In the genomic region with DNA sequence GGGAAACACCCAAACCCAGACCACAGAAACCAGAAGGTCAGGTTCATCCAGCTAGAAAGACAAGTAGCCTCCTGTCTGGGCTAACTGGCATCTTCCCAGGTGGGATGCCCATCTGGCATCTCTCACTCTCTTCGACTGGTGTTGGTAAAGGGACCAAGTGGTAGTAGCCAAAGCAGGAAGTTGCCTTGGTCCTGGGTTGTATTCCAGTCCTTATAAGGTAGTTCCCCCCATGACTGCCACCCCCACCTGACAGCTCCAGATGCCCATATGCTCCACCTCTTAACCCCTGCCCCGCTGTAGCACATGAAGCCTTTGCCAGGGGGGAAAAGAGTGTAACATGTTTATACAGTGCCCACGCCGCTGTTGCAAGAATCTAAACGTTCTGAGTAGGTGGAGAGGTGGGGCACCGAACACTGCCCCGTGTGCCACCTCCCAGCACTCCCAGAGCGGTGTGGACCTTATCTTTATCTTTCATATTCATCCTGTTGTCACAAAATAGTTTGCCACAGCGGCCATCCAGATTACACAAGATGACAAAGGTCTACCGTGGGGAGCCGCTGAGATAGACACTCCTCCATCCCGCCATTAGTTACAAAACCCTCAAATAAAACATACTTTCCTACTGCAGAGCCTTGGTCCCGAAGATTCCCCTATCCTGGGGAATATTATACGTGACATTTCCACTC, we compare ENCODE assay signal across 8 mouse cellular contexts. TPM values are rescaled to one million over a fixed set of nuclear protein-coding genes. Genes with fewer than 3 reads are reported as not detected.
DNase-seq lines count a peak whose midpoint lies in the region; ATAC-seq and TF ChIP-seq lines count a peak whose summit lies in the region.

No protein-coding gene starts in this region.

- peaks cover 39% of the 10 kb centered on the region for H3K36me3 ChIP-seq in embryonic facial prominence, embryonic 10.5 days (replicated peaks)
- H3K36me3 ChIP-seq in heart, embryonic 16.5 days (ENCODE audit: control insufficient read depth, insufficient read depth), result peaks cover 23% of the 10 kb centered on the region
- H3K36me3 ChIP-seq in liver, embryonic 14.5 days (replicated peaks; ENCODE audit: control insufficient read depth, insufficient read depth, low read depth), result peaks cover 3% of the 10 kb centered on the region; the same call in 1 of the 2 replicates
- H3K36me3 ChIP-seq in neural tube, embryonic 13.5 days, result peaks cover 36% of the 10 kb centered on the region

- no peaks in the 10 kb centered on the region for H3K9me3 ChIP-seq in embryonic facial prominence, embryonic 10.5 days
- no peaks in the 10 kb centered on the region for H3K9me3 ChIP-seq in heart, embryonic 16.5 days (replicated peaks; ENCODE audit: control insufficient read depth, low read length)
- no peaks in the 10 kb centered on the region for H3K9me3 ChIP-seq in liver, embryonic 14.5 days (ENCODE audit: control insufficient read depth, low read length)
- no peaks in the 10 kb centered on the region for H3K9me3 ChIP-seq in neural tube, embryonic 13.5 days

- no peak for TF ChIP-seq EP300 in liver, embryonic 14.5 days (IDR thresholded peaks at IDR 0.05; ENCODE audit: low read depth)

- 41% methylated on average over 14 of the region's 14 CpGs for WGBS in embryonic facial prominence, embryonic 10.5 days
- WGBS in heart, embryonic 16.5 days, result 7% methylated on average over 14 of the region's 14 CpGs
- 6% methylated on average over 14 of the region's 14 CpGs for WGBS in liver, embryonic 14.5 days (ENCODE audit: insufficient replicate concordance)
- WGBS in neural tube, embryonic 13.5 days, result 34% methylated on average over 14 of the region's 14 CpGs

- peak overlapping the region; percentile 96 for H3K27ac ChIP-seq in embryonic facial prominence, embryonic 10.5 days (replicated peaks)
- H3K27ac ChIP-seq in heart, embryonic 16.5 days (ENCODE audit: low read length), result peak overlapping the region; percentile 90
- no peak overlapping the region for H3K27ac ChIP-seq in liver, embryonic 14.5 days
- H3K27ac ChIP-seq in neural tube, embryonic 13.5 days (replicated peaks), result peak overlapping the region; percentile 79

- ATAC-seq in heart, embryonic 16.5 days (replicated peaks; ENCODE audit: extremely low read depth, insufficient read depth, low FRiP score), result 0 out of 2 replicates have a peak, but pooled peaks have one; percentile 23
- no peak for ATAC-seq in liver, embryonic 14.5 days (ENCODE audit: insufficient read depth)
- ATAC-seq in neural tube, embryonic 13.5 days (ENCODE audit: low read depth), result no peak

- no peaks in the 10 kb centered on the region for H3K27me3 ChIP-seq in embryonic facial prominence, embryonic 10.5 days (replicated peaks; ENCODE audit: low read depth, poor library complexity, severe bottlenecking)
- no peaks in the 10 kb centered on the region for H3K27me3 ChIP-seq in heart, embryonic 16.5 days (ENCODE audit: control insufficient read depth, insufficient read depth, low read length)
- H3K27me3 ChIP-seq in liver, embryonic 14.5 days (ENCODE audit: control insufficient read depth, insufficient read depth, low read length), result no peaks in the 10 kb centered on the region
- H3K27me3 ChIP-seq in neural tube, embryonic 13.5 days, result no peaks in the 10 kb centered on the region

- H3K9ac ChIP-seq in heart, embryonic 16.5 days (ENCODE audit: low read length), result peak overlapping the region; percentile 82
- peak overlapping the region; percentile 74 for H3K9ac ChIP-seq in liver, embryonic 14.5 days (replicated peaks)
- H3K9ac ChIP-seq in neural tube, embryonic 13.5 days, result peak overlapping the region; percentile 96

- TF ChIP-seq CTCF in liver, embryonic 14.5 days (IDR thresholded peaks at IDR 0.05; ENCODE audit: low read depth), result no peak

- DNase-seq in urinary bladder, adult 18-20 months (ENCODE audit: low spot score in 2 of 2), result peak; percentile 41 to 56
- DNase-seq in urinary bladder, postnatal 10 days (ENCODE audit: low spot score), result no peak
- DNase-seq in embryonic facial prominence, embryonic 10.5 days (ENCODE audit: low spot score), result no peak
- peak in 1 of 3 experiments; percentile 52 for DNase-seq in liver, embryonic 14.5 days (ENCODE audit: low read depth in 3 of 3, low spot score in 3 of 3)
- no peak for DNase-seq in testis, postnatal 10 days (ENCODE audit: low spot score)
- no peak for DNase-seq in right cerebral cortex, postnatal 4 days

- peak overlapping the region; percentile 83 for H3K4me2 ChIP-seq in heart, embryonic 16.5 days (ENCODE audit: low read depth, low read length)
- H3K4me2 ChIP-seq in liver, embryonic 14.5 days (ENCODE audit: low read depth), result peak overlapping the region; percentile 98
- H3K4me2 ChIP-seq in neural tube, embryonic 13.5 days, result peak overlapping the region; percentile 84

- H3K4me3 ChIP-seq in embryonic facial prominence, embryonic 10.5 days, result peak overlapping the region; percentile 97
- peak overlapping the region; percentile 69 for H3K4me3 ChIP-seq in heart, embryonic 16.5 days (ENCODE audit: low read length)
- H3K4me3 ChIP-seq in liver, embryonic 14.5 days (ENCODE audit: insufficient read depth in 1 of 2, low read depth in 2 of 2, low read length in 2 of 2), result peak overlapping the region; percentile 77 to 86
- peak overlapping the region; percentile 97 for H3K4me3 ChIP-seq in neural tube, embryonic 13.5 days

- peaks cover 41% of the 10 kb centered on the region for H3K4me1 ChIP-seq in embryonic facial prominence, embryonic 10.5 days
- peaks cover 34% of the 10 kb centered on the region for H3K4me1 ChIP-seq in heart, embryonic 16.5 days (ENCODE audit: control insufficient read depth, insufficient read depth, low read length)
- peaks cover 15 to 16% of the 10 kb centered on the region in 2 experiments for H3K4me1 ChIP-seq in liver, embryonic 14.5 days (replicated peaks; ENCODE audit: control insufficient read depth in 2 of 2, insufficient read depth in 2 of 2, low read length in 1 of 2)
- peaks cover 40% of the 10 kb centered on the region for H3K4me1 ChIP-seq in neural tube, embryonic 13.5 days (replicated peaks)

RNA-seq across cellular contexts. Expression of gene Sun2, which starts 1.0 kb away (rescaled TPM):
- 2.4 and 3.4 TPM in 2 replicates for polyA plus RNA-seq in embryonic facial prominence, embryonic 10.5 days (2016; fragmentation: Nextera tagmentation; extraction: Ambion mirVana)
- 6.2 and 7.9 TPM in 2 replicates for polyA plus RNA-seq in heart, embryonic 16.5 days (2015; fragmentation: Nextera tagmentation; extraction: Ambion mirVana)
- 6.2 and 7.0 TPM in 2 replicates for polyA plus RNA-seq in liver, embryonic 14.5 days (2012; rRNA removed)
- 1.6 TPM in 2 replicates for polyA plus RNA-seq in liver, embryonic 14.5 days (2014; fragmentation: Nextera tagmentation; extraction: Ambion mirVana)
- polyA plus RNA-seq in neural tube, embryonic 13.5 days (2015; fragmentation: Nextera tagmentation; extraction: Ambion mirVana), result 6.9 and 11.1 TPM in 2 replicates

RNA-seq across cellular contexts. Expression of gene Dnal4, which starts 36.3 kb away (rescaled TPM):
- 66.3 and 68.6 TPM in 2 replicates for polyA plus RNA-seq in embryonic facial prominence, embryonic 10.5 days (2016; fragmentation: Nextera tagmentation; extraction: Ambion mirVana)
- 43.5 and 45.3 TPM in 2 replicates for polyA plus RNA-seq in heart, embryonic 16.5 days (2015; fragmentation: Nextera tagmentation; extraction: Ambion mirVana)
- polyA plus RNA-seq in liver, embryonic 14.5 days (2012; rRNA removed), result 5.5 TPM in 2 replicates
- polyA plus RNA-seq in liver, embryonic 14.5 days (2014; fragmentation: Nextera tagmentation; extraction: Ambion mirVana), result 6.3 and 6.8 TPM in 2 replicates
- 69.7 and 72.1 TPM in 2 replicates for polyA plus RNA-seq in neural tube, embryonic 13.5 days (2015; fragmentation: Nextera tagmentation; extraction: Ambion mirVana)

RNA-seq across cellular contexts. Expression of gene Gtpbp1, which starts 50.7 kb away (rescaled TPM):
- 47.7 and 51.6 TPM in 2 replicates for polyA plus RNA-seq in embryonic facial prominence, embryonic 10.5 days (2016; fragmentation: Nextera tagmentation; extraction: Ambion mirVana)
- 29.4 and 30.3 TPM in 2 replicates for polyA plus RNA-seq in heart, embryonic 16.5 days (2015; fragmentation: Nextera tagmentation; extraction: Ambion mirVana)
- 23.5 and 23.7 TPM in 2 replicates for polyA plus RNA-seq in liver, embryonic 14.5 days (2012; rRNA removed)
- 22.6 and 28.2 TPM in 2 replicates for polyA plus RNA-seq in liver, embryonic 14.5 days (2014; fragmentation: Nextera tagmentation; extraction: Ambion mirVana)
- 38.1 and 40.9 TPM in 2 replicates for polyA plus RNA-seq in neural tube, embryonic 13.5 days (2015; fragmentation: Nextera tagmentation; extraction: Ambion mirVana)

RNA-seq across cellular contexts. Expression of gene Josd1, which starts 53.6 kb away (rescaled TPM):
- 22.9 and 23.9 TPM in 2 replicates for polyA plus RNA-seq in embryonic facial prominence, embryonic 10.5 days (2016; fragmentation: Nextera tagmentation; extraction: Ambion mirVana)
- 22.3 and 23.2 TPM in 2 replicates for polyA plus RNA-seq in heart, embryonic 16.5 days (2015; fragmentation: Nextera tagmentation; extraction: Ambion mirVana)
- polyA plus RNA-seq in liver, embryonic 14.5 days (2012; rRNA removed), result 19.7 and 21.4 TPM in 2 replicates
- 13.0 and 13.2 TPM in 2 replicates for polyA plus RNA-seq in liver, embryonic 14.5 days (2014; fragmentation: Nextera tagmentation; extraction: Ambion mirVana)
- polyA plus RNA-seq in neural tube, embryonic 13.5 days (2015; fragmentation: Nextera tagmentation; extraction: Ambion mirVana), result 20.9 and 21.3 TPM in 2 replicates

Comparison
In these comparisons a context has a peak if more than half of its experiments do, and no peak if none do; other contexts are left out.
1. DNase-seq: peak in urinary bladder, adult 18-20 months (2 of 2); none in urinary bladder, postnatal 10 days (single experiment), embryonic facial prominence, embryonic 10.5 days (single experiment), testis, postnatal 10 days (single experiment) and right cerebral cortex, postnatal 4 days (single experiment).
2. Peak in every context shown above with its lines, with median percentiles within 50 percentile points of each other: H3K4me3 ChIP-seq, H3K4me2 ChIP-seq and H3K9ac ChIP-seq.